Mouse (Mus musculus): Measurements from ENCODE around the gene Gprc5a.

The Gprc5a gene

GRCm38 (mm10) chr6:135065236-135065957, at the start of gene Gprc5a:
TSS of gene Gprc5a (plus strand) at chr6:135065651.
- peak; percentile 86 to 87 for DNase-seq

GRCm38 (mm10) chr6:135017211-135017610, 48.2 kb upstream of the Gprc5a start:
- DNase-seq = peak; percentile 43 to 80

DNA sequence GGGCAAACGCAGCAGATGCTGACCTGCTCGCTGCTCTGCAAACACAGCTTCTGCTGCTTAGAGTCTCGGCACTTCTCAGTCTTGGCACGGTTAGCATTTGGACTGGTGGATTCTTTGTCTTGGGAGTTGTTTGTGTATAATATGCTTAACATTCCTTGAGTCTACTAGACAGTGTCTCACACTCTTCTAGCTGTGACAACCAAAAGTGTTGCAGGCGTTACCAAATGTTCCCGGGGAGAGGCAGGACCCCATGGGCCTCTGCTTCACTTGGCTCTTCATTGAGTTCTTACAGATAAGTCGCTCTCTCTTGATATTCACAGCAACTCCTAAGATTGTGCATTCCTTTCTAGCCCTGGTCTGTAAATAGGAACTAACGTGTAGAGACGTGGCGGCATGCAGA, 45.9 kb upstream of the Gprc5a start:
- peak in 1 of 2 experiments; percentile 57 for DNase-seq

DNA sequence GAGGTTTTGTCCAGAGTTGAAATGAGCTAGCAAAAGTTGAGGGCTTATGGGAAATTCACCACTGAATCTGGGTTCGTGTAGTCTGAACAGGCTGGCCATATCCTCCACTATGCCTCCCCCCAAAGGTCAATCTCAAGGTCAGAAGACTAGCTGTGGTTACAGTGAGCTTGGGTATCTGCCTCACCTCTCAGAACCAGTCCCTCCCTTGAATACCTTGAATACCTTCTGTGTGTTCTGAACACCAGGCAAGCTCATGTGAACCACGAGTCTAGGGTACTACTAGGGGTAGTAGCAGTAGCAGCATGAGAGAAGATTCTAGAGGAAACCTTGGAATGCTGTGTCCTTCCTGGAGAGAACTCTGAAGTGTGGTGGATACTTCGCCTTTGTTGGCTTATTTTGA, 43.8 kb upstream of the Gprc5a start:
- DNase-seq = no peak

DNA sequence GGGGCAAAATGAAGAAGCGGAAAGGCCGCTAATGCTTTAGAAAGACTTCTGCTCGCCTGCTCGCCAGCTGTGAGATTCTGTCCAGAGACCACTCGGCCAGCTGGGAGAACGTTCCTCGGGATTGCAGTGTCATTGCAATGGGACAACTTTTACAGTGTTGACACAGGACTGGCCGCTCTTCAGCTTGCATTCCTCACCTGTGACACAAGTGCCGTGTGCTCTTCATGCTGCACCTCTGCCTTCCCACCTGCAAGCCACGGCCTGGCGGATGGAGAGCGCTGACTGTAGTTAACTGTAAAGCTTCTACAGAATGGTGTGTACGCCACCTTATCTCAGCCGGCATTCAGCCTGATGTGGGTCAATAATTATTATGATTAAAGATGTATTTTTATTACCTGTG, 42.1 kb upstream of the Gprc5a start:
- peak; percentile 31 to 67 for DNase-seq

DNA sequence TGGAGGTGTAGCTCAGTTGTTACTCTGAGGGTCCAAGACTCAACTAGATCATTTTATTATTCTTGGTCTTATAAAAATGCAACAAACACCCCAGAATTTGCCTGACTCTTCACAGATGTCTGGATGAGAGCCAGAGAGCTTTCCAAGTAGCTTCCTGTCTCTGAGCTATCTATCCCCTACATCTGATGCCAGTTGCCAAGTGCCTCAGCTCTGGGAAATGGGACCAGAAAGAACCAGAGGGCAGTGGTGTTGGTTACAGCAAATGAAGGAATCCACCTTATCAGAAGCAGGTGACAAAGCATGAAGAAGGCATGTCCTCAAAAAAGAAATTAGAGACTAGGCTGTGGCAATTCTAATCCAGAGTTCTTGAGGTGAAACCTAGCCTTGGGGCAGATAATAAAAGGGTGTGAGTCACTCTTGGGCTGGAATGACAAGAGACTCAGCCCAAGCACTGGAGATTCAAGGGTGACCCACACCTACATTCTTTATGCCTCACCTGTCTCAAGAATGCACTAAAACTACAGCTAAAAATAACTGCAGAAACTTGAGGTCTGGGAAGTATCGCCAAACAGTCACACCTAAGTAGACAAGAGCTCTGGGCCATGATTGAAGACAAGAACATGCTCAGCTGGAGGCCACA, 40.5 kb upstream of the Gprc5a start:
- peak; percentile 32 to 41 for DNase-seq

DNA sequence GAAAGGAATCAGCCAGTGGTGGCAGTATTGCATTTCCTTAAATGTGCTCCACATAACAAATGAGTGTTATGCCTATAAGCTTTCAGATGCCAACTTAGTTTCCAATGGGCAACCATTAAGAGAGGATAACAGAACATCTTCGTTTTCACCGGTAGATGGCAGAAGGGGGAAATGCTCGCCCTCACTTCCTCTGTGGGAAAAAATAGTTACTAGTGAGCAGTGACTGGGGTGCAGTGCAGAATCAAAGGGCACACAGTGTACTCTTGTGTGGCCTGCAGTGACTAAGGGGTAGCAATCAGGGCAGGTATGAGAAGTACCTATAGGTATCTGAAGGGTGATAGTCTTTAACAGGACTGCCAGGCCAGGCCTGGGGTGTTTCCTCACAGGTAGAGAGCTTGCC, 39.2 kb upstream of the Gprc5a start:
- peak; percentile 46 to 48 for DNase-seq

GRCm38 (mm10) chr6:135026755-135027154, 38.7 kb upstream of the Gprc5a start:
- no peak for DNase-seq

DNA sequence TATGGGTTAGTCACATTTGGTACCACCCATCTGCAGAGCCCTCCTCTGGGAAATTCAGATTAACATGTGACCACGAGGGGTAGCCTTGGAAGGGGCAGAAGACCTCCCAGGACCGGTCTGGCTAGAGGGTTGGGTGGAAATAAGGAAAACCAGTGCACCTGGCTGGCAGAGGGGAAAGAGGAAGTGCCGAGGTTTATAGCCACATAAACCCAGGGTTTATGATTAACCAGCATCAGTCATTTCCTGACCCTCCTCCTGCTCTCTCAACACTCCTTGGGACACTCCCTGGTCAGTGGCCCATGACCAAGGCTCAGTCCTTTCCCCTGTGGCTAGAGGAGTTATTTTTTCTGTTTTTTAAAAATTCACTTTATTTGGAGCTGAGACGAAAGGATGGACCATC, 36.2 kb upstream of the Gprc5a start:
- peak in 1 of 2 experiments; percentile 25 for DNase-seq

GRCm38 (mm10) chr6:135038674-135039073, 26.8 kb upstream of the Gprc5a start:
- DNase-seq = no peak

GRCm38 (mm10) chr6:135040275-135040871, 25.1 kb upstream of the Gprc5a start:
- DNase-seq = no peak

DNA sequence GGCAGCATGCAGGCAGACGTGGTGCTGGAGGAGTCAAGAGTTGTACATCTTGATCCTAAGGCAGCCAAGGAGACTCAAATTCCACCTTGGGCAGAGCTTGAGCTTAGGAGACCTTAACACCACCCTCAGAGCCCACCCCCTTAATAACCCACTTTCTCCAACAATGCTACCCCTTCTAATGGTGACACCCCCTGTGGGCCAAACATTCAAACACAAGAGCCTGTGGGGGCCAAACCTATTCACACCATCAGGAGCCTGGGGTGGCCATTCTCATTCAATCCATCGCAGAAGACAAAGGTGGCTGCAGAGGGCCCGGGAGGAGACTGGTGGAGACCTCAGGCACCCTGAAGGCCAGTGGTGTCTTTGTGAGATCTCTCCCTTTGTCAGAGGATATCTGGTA, 23.5 kb upstream of the Gprc5a start:
- DNase-seq = no peak

GRCm38 (mm10) chr6:135047276-135047675, 18.2 kb upstream of the Gprc5a start:
- DNase-seq = no peak

GRCm38 (mm10) chr6:135048509-135048908, 16.9 kb upstream of the Gprc5a start:
- DNase-seq = no peak

DNA sequence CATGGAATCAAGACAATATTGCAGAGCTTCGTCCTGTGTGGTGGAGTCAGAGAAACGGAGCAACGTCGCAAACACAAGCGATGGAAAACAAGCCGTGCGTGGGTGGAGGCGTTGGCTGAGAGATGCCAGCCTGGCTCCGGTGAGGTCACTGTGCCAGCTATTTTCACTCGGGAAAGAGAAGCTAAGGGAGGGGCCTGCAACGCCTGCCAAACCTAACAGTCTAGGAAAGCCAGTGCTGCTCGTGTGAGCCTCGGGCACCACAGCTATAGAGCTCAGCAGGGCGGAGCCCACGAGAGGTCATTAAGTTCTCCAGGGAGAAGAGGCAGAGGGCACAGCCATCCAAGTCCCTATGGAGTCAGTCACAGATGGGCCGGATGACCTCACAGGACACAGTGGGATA, 16.5 kb upstream of the Gprc5a start:
- peak; percentile 64 to 81 for DNase-seq

DNA sequence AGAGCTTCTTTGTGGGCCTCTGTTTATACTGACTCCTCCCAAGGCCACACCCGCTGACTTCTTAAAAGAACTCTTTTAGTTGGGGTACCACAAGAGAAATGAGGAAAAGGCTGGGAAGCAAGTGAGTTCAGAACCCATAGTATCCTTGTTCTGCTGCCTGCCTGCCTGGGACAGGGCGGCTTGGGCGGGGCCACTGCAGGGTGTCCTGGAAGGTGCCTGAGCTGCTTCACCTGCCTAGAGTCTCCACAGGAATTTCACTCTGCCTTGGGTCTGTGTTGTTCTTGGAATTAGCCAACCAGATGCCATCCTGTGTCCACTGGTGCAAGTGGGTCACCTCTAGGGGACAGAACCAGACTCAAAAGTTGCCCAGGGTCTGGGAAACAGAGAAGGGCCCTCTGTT, 11.7 kb upstream of the Gprc5a start:
- DNase-seq = no peak

GRCm38 (mm10) chr6:135055882-135056281, 9.6 kb upstream of the Gprc5a start:
- DNase-seq = peak in 1 of 2 experiments; percentile 61

DNA sequence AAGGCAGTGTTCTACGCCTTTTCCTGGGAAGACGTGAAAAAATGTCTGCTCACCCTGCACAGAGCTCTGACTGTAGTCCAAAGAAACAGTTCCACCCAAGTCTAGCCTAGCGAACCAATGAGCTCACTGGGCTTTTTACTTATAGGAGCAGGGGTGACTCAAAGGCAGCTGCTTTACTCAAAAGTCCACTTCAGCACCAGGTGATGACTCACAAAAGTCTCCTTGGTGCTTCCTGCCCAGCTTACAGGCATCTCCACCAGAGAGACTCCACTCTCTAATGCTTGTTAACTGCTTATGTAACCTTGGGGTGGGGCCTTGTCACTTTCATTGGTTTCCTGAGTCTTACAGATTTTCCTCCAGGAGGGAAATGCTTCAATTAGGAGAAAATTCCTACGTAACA, 4.7 kb upstream of the Gprc5a start:
- no peak for DNase-seq

GRCm38 (mm10) chr6:135064621-135065020, 830 bp upstream of the Gprc5a start:
- no peak for DNase-seq

DNA sequence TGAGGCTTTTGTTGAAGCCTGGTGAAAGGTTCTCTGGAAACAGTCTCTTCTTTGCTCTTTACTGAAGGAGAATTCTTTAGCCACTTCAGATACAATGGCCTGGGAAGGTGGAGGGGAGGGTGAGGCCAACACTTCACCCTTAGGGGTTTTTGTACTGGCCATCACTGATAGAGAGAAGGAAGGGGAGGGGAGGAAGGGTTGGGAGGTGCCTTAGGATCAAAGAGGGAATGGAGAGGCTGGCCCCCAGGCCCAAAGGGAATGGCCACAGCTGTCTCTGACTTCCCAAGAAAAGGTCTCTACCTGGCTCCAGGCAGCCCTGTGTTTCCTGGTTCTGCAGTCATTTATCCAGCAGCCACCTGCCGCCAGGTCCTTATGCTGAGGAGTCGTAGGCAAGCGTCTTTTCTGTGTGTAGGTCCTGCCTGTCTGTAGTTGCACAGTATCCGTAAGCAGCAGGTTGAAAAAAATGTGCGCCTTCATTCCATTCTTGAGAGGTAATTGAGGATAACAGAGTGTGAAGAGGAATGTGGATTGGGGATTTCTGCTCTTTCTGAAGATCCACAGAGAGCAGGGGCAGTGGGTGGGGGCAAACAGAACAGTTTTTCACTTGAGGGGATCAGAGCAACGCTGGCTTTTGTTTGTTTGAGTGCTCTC, 1.5 kb downstream of the Gprc5a start:
- DNase-seq = peak in 1 of 2 experiments; percentile 46

DNA sequence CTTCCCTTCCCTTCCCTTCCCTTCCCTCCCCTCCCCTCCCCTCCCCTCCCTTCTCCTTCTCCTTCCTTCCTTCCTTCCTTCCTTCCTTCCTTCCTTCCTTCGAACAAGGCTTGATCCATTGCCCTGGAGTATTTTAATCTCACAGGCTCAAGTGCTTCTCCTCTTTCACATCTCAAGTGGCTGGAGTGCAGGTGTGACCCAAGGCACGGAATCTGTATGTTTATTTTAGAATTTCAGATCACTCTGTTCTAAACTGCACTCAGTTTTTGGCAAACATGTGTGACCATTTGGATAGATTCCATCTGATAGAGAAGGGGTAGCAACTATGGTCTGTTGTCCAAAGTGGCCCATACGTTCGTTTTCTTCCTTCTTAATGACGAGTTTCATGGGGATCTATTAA, 2.8 kb downstream of the Gprc5a start:
- DNase-seq = peak; percentile 47 to 54

GRCm38 (mm10) chr6:135069856-135070255, 4.4 kb downstream of the Gprc5a start:
- no peak for DNase-seq

DNA sequence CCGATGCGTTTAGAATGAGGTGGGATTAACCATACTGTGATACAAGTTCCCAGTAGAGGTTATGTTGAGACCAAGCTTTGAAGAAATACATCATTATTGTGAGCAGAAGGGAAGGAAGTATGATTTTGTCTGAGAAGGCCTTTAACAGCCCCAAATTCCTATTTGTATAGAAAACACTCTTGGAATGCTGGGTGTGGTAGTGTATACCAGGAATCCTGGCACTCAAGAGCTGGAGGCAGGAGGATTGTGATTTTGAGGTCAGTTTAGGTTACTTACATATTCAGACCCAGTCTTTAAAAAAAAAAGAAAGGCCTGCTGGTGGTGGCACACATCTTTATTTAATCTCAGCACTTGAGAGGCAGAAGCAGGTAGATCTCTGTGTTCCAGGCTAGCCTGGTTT, 4.9 kb downstream of the Gprc5a start:
- no peak for DNase-seq
